Mouse (Mus musculus) WW6 (cell line): ENCODE results near the gene Il34.

Experiments
- DNase-seq: peaks from one replicate; pipeline ENCODE4 v3.0.0-alpha.2; 2013; ENCODE audit warnings: low read depth, low spot score

The Il34 gene

DNA sequence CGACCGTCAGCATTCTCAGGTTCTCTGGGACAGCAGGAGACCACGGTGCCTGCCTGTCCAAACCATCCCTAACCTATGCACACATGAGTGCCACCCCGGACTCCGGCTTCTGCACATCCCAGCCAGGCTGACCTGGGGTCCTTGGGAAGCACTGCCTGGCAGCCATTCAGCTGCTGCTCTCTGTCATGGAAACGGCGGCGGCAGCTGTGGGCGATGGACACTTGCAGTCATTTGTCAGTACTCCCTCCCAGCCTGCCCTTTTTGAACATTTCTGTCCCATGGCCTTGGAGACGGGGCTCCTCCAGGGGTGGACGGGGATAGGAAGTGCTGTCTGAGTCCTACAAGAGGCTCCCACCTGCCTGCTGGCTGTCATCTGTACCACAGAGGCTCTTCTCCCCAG lies 97.3 kb downstream of the Il34 start:
- no peak for DNase-seq

DNA sequence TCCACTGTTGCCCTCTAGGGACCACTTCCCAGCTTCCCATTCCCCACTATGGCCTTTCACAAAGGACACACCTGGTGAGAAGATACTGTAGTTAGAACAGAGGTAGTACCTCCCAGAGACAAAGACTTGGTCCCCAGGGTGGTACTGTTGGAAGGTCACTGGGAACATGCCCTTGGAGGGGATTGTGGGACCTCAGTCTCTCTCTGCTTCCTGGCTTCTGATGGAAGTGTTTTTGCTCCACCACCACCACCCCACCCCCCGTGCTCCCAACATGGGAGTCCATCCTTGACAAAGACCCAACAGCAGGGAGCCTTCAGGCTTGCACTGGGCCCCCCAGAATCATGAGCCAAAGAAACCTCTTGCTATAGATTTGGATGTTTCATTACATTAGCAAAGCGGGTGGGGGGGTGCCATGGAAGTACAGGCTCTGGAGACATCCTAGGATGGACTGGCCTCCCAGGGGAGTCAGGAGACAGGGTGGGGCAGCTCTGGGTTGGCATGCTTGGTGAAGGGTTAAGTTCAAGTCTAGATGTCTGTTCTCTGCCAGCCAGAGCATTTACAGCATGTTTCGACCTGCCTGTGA lies 99.3 kb downstream of the Il34 start:
- no peak for DNase-seq

DNA sequence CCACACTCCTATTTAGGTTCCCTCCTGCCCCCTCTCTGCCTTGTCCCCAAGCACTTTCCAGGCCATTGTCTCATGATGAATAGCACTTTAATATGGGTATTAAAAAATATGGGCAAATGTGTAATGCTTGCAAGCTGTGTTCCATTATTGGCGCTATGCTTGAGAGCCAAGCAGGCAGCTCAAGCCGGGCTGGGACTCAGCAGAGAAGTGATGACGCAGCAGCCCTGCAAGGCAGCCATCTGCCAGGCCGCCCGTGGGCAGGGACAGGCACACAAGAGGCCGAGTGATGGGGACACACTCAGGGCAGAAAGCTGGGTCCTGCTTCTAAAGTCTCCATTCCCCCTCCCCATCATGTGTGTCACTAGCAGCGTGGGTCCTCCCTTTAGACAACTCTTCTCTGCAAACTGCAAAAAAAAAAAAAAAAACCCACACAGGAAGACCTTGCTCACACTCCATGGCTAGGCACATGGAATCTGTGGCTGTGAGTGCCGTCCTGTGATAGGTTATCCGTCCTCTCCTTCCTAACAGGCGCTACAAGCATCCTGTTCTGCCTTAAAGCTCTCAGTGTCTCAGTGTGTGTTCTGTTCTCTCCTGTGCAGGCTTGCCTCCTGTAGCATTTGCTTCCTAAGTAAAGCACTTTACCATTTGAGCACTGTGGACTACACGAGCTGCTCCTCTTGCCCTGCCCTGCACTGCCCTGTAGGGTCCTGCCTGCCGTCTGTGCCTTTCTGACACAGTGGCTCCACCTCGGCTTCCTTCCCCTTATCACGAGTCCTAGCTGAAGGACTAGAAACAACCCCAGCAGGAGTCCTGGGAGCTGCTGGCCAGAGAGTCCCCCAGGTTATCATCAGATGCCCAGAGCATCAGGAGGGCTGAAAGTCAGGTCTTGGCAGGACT lies 100.1 kb downstream of the Il34 start:
- no peak for DNase-seq

DNA sequence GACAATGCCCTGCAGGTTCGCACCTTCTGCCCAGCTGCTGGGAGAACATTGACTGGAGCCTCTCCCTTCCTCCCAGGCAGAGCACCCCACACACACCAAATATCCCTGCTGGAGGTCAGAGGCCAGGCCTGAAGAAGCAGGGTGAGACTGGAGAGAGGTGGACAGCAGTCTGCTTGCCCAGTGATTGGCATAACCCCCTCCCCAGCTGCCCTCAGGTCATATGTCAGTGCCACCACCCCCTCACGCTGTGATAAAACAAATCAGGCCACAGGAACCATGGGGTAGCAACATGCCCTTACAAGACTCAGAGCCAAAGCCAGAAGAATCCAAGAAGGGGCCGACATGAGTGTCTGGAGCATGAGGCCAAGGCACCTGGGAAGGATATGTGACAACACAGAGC lies 101.6 kb downstream of the Il34 start:
- no peak for DNase-seq

DNA sequence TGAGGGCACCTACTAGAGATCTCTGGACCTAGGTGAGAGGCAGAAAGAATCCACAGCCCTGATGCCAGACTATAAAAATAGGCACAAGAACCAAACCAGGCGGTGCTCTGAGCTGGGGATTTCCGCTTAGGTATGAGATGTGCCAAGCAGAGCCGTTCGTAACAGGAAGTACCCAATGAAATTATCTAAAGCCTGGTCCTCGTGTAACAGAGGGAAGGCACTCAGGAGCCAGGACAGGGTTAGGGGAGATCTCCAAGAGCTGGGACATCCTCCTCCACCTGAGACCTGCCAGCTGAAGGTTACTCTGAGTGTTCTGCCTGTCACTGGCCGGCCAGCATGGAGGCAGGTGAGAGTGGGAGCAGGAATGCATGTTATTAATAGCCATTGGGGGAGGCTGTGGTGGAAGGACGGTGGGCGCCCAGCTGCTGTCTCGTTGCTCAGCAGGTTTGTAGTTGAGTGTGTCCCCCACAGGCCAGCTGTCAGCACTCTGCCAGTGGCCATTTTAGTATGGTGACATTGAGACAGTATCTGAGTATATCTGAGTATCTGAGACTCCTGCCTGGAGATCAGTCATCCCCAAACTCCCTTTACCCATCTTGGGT lies 102.2 kb downstream of the Il34 start:
- DNase-seq: no peak

DNA sequence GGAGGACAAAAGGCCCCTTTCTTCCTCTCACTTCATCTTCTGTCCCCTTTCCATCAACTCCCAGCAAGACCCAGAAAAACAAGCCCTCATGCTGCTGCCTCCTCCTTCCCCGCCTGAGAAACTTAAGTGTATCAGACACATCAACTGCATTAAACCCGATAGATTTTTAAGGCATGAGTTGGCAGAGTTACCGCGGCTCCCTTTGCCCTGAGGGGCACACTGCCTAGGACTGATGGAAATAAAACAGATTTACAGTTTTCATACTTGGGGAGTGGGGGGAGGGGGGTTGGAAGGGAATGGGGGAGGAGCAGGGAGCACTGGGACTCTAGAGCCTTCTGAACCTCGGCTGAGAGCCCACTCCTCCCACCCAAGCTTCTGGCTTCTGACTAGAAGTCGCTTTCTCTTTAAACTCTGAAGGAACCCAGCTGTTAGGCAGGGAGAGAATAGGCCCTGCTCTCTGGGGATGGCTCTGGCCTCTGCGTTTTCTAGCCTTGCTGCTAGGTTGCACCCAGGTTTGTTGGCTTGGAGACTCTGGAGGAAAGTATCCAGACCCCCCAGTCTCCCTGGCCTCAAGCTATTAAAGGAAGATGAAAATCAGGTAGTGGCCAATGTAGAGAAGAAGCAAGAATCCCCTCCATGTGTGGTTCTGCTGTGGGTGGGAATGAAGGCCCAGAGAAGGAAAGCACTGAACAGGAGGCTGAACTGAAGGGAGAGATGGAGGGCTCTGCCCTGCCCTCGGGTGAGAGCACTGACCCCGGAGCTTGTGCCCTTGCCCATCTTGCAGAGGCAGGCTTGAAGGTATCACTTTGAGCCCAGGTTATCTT lies 102.9 kb downstream of the Il34 start:
- no peak for DNase-seq

DNA sequence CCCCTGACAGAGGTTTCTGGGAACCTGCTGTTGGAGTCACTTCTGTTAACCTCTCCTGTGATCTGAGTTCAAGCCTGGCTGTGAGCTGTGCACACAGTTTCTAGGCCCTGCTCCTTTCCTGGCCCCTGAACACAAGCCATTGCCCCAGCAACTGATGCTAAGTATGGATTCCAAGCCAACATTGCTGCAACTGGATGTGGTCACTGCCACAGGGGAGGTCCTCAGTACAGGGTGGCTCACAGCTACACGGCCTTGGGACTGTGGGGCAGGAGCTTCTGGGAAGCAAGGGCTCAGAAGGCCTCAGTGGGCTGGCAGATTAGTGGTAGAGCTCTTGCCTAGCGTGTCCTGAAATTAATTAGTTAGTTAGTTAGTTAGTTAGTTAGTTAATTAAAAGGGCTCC lies 105.2 kb downstream of the Il34 start:
- no peak for DNase-seq

DNA sequence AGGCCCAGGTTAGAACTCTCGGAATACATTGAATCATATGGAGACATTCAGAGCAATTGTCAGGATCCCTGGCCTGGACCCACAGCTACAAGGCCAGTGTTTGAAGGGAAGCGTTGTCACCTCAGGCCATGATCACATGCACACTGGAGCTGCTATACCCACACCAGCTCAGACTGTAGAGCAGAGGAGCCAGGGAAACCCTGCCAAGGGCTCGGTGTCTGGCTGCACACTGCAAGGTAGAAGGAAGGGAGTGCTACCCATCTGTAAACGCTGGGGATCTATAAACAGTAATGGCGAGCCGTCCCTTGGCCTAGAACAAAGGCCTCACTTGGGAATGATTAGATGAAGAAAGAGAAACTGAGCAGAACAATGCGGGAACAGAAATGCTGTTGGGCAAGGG lies 106.2 kb downstream of the Il34 start:
- no peak for DNase-seq

DNA sequence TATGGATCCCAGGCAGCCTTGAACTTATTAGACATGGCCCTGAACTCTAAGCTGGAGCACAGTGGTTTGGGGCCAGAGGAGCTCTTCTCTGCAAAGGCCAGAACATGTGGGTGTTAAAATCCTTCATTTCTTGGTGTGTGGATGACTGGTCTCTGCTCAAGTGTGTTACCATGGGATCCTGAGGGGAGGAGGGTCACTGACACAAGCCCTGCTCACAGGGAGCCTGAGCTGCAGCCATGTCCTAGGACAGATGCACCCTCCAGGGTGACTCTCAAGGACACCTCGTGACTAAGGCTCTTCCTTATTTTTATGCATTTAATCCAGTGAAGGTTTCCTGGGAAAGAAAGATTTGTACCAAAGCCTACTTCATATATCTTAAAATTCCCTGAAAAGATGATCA lies 107.6 kb downstream of the Il34 start:
- DNase-seq: no peak

DNA sequence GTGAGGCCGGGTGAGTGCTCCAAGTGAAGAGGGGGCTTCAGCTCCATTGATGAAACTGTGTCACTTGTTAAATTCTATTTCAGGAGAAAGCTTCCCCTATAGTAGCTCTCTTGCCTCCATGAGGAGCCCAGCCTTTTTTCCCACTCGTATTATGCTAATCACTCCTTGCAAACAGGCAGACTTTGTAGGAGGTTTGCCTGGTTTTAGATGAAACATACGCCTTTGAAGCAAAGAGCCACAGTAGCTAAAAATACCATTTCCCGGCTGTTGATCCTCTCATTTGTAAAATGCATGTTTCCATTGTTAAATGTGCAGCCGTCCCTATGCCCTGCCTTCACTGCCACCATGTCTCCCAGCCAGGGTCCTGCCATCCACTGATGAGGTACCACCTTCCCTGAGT lies 108.2 kb downstream of the Il34 start:
- no peak for DNase-seq

DNA sequence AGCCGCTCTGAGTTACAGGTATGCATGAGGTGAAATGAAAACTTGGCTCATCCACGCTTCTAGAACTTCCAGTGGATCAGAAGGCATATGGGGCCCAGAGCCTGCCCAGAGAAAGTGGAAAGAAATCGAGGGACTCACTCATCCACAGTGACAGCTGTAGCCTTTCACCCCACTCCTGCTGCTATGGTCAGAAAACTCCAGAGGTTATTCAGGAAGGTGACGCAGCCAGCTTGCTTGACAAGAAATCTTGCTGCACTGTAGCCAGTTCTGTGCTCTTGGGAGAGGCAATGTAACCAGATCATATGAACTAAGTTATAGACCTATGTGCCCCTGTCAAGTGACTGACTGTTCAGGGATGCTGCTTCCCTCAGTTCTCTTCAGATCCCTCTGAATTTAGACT lies 109.7 kb downstream of the Il34 start:
- DNase-seq: no peak

DNA sequence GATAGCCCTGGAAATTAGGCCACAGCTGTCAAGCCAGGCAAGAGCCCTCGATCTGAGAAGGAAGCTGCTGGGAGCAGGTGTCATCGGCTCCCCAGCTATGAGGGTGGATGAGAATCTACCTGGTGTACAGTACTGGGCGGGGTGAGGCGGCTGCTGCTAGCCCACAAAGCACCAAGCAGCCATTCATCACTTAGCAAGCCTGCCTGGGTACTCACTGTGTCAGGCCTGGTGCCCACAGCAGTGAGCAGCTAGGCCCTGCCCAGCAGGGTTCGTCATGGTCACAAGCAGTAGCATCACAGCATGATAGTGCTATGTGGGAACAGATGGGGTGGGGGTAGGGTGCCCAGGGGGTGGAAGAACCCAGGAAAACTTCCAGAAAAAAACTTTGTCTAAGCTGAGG lies 110.3 kb downstream of the Il34 start:
- DNase-seq: no peak

DNA sequence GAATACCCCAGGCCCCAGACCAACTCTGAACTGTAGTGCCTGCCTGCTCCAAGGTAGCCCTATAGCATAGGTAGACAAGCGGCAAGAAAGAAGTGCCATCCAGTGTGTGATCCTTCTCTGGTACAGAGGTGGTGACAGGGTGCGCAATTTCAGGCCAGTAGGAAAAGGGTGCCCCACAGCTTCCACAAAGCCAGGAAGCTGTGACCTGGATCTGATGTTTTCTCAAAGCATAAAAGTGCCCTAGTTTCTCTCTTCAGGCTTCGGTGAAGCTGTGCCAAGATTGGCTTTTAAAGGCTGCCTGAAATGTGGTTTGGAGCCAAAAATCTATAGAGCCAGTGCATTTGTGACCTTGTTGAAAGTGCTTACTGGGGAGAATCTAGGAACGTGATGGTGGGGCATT lies 110.9 kb downstream of the Il34 start:
- DNase-seq: no peak

DNA sequence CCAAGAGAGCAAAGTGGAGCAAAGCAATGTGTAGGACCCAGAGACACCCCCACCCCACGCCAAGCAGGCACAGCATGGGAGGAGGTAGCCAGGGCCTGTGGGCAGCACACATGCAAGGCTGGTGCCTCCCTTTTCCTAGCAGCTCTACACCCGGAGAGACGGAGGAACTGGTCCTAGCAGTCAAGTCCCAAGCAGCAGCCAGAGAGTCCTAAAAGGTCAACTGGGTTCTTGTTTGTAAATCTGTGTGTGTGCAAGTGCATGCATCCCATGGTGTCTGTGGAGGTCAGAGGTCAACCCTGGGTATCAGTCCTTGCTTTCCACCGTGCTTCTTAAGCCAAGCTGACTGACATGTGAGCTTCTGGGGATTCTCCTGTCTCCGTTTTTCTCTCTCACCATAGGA lies 111.5 kb downstream of the Il34 start:
- no peak for DNase-seq
